Mouse (Mus musculus): ENCODE results near the gene Fmnl1. TPM values are rescaled to one million over a fixed set of nuclear protein-coding genes. Genes with fewer than 3 reads are reported as not detected.
A peak's percentile ranks its signal among the peaks of the same experiment; 100 is the strongest.

The Fmnl1 gene
- polyA plus RNA-seq, 1 experiment: 3.7 TPM

- no peaks in the 10 kb centered on the region for H3K79me3 ChIP-seq (ENCODE audit: low read depth)
- H3K4me3 ChIP-seq (ENCODE audit: insufficient read depth, poor library complexity, severe bottlenecking): no peak overlapping the region
- no peak overlapping the region for H3ac ChIP-seq (ENCODE audit: control insufficient read depth, insufficient read length, low read depth)
- TF ChIP-seq MAX (IDR thresholded peaks at IDR 0.05) (no peak), MYOD1 (IDR thresholded peaks at IDR 0.05; ENCODE audit: control insufficient read depth, insufficient read length, low read depth) (no peak), USF1 (IDR thresholded peaks at IDR 0.05; ENCODE audit: low read depth) (no peak), CEBPB (IDR thresholded peaks at IDR 0.05; ENCODE audit: low read depth) (no peak), CTCF (IDR thresholded peaks at IDR 0.05; ENCODE audit: control insufficient read depth, insufficient read depth, insufficient read length) (no peak), MYOG (IDR thresholded peaks at IDR 0.05; ENCODE audit: control insufficient read depth, extremely low read depth, insufficient read length) (no peak), FOSL1 (IDR thresholded peaks at IDR 0.05; ENCODE audit: insufficient read depth, low read length, poor library complexity, severe bottlenecking) (no peak)
- no peaks in the 10 kb centered on the region for H3K79me2 ChIP-seq (ENCODE audit: control insufficient read depth, insufficient read depth)
- H3K36me3 ChIP-seq (ENCODE audit: control insufficient read depth, insufficient read depth): no peaks in the 10 kb centered on the region
- no peaks in the 10 kb centered on the region for H3K27me3 ChIP-seq (ENCODE audit: control insufficient read depth, insufficient read depth, insufficient read length)
These were observed 29.0 kb upstream of the Fmnl1 start for GRCm38 (mm10) chr11:103141944-103142255.

- peak overlapping the region; percentile 31 for H3ac ChIP-seq (ENCODE audit: control insufficient read depth, insufficient read length, low read depth)
- H3K4me3 ChIP-seq (ENCODE audit: insufficient read depth, poor library complexity, severe bottlenecking): peak overlapping the region; percentile 18
- no peak for TF ChIP-seq MAX (IDR thresholded peaks at IDR 0.05)
- H3K79me2 ChIP-seq (ENCODE audit: control insufficient read depth, insufficient read depth): no peaks in the 10 kb centered on the region
- no peaks in the 10 kb centered on the region for H3K27me3 ChIP-seq (ENCODE audit: control insufficient read depth, insufficient read depth, insufficient read length)
- H3K36me3 ChIP-seq (ENCODE audit: control insufficient read depth, insufficient read depth): no peaks in the 10 kb centered on the region
- no peaks in the 10 kb centered on the region for H3K79me3 ChIP-seq (ENCODE audit: low read depth)
These were observed 28.3 kb upstream of the Fmnl1 start for GRCm38 (mm10) chr11:103142441-103143182.

GRCm38 (mm10) chr11:103144309-103145285 lies 26.3 kb upstream of the Fmnl1 start:
- Histone ChIP-seq H3K27me3 (ENCODE audit: control insufficient read depth, insufficient read depth, insufficient read length) (no peaks in the 10 kb centered on the region), H3K79me2 (ENCODE audit: control insufficient read depth, insufficient read depth) (no peaks in the 10 kb centered on the region), H3K4me3 (ENCODE audit: insufficient read depth, poor library complexity, severe bottlenecking) (no peak overlapping the region), H3K79me3 (ENCODE audit: low read depth) (no peaks in the 10 kb centered on the region), H3K36me3 (ENCODE audit: control insufficient read depth, insufficient read depth) (no peaks in the 10 kb centered on the region), H3ac (ENCODE audit: control insufficient read depth, insufficient read length, low read depth) (no peak overlapping the region)
- TF ChIP-seq MYOG (IDR thresholded peaks at IDR 0.05; ENCODE audit: control insufficient read depth, extremely low read depth, insufficient read length) (no peak), USF1 (IDR thresholded peaks at IDR 0.05; ENCODE audit: low read depth) (no peak), CEBPB (IDR thresholded peaks at IDR 0.05; ENCODE audit: low read depth) (peak; percentile 60), MAX (IDR thresholded peaks at IDR 0.05) (no peak), CTCF (IDR thresholded peaks at IDR 0.05; ENCODE audit: control insufficient read depth, insufficient read depth, insufficient read length) (no peak), MYOD1 (IDR thresholded peaks at IDR 0.05; ENCODE audit: control insufficient read depth, insufficient read length, low read depth) (peak; percentile 77), FOSL1 (IDR thresholded peaks at IDR 0.05; ENCODE audit: insufficient read depth, low read length, poor library complexity, severe bottlenecking) (no peak)

GRCm38 (mm10) chr11:103146386-103146785 lies 24.5 kb upstream of the Fmnl1 start:
- Histone ChIP-seq H3K79me3 (ENCODE audit: low read depth) (no peaks in the 10 kb centered on the region), H3K4me3 (ENCODE audit: insufficient read depth, poor library complexity, severe bottlenecking) (no peak overlapping the region), H3K27me3 (ENCODE audit: control insufficient read depth, insufficient read depth, insufficient read length) (no peaks in the 10 kb centered on the region), H3K36me3 (ENCODE audit: control insufficient read depth, insufficient read depth) (no peaks in the 10 kb centered on the region), H3K79me2 (ENCODE audit: control insufficient read depth, insufficient read depth) (no peaks in the 10 kb centered on the region), H3ac (ENCODE audit: control insufficient read depth, insufficient read length, low read depth) (no peak overlapping the region)
- TF ChIP-seq FOSL1 (IDR thresholded peaks at IDR 0.05; ENCODE audit: insufficient read depth, low read length, poor library complexity, severe bottlenecking): no peak

- no peaks in the 10 kb centered on the region for H3K27me3 ChIP-seq (ENCODE audit: control insufficient read depth, insufficient read depth, insufficient read length)
- H3K79me3 ChIP-seq (ENCODE audit: low read depth): no peaks in the 10 kb centered on the region
- H3K36me3 ChIP-seq (ENCODE audit: control insufficient read depth, insufficient read depth): no peaks in the 10 kb centered on the region
- no peak overlapping the region for H3K4me3 ChIP-seq (ENCODE audit: insufficient read depth, poor library complexity, severe bottlenecking)
- H3K79me2 ChIP-seq (ENCODE audit: control insufficient read depth, insufficient read depth): no peaks in the 10 kb centered on the region
- no peak overlapping the region for H3ac ChIP-seq (ENCODE audit: control insufficient read depth, insufficient read length, low read depth)
- TF ChIP-seq MYOG (IDR thresholded peaks at IDR 0.05; ENCODE audit: control insufficient read depth, extremely low read depth, insufficient read length) (no peak), CEBPB (IDR thresholded peaks at IDR 0.05; ENCODE audit: low read depth) (no peak), CTCF (IDR thresholded peaks at IDR 0.05; ENCODE audit: control insufficient read depth, insufficient read depth, insufficient read length) (no peak), USF1 (IDR thresholded peaks at IDR 0.05; ENCODE audit: low read depth) (no peak), MYOD1 (IDR thresholded peaks at IDR 0.05; ENCODE audit: control insufficient read depth, insufficient read length, low read depth) (no peak), FOSL1 (IDR thresholded peaks at IDR 0.05; ENCODE audit: insufficient read depth, low read length, poor library complexity, severe bottlenecking) (no peak), MAX (IDR thresholded peaks at IDR 0.05) (no peak)
These were observed 23.1 kb upstream of the Fmnl1 start for GRCm38 (mm10) chr11:103147766-103148165.

GRCm38 (mm10) chr11:103149771-103150170 lies 21.1 kb upstream of the Fmnl1 start:
- Histone ChIP-seq H3K27me3 (ENCODE audit: control insufficient read depth, insufficient read depth, insufficient read length) (no peaks in the 10 kb centered on the region), H3K79me2 (ENCODE audit: control insufficient read depth, insufficient read depth) (no peaks in the 10 kb centered on the region), H3K36me3 (ENCODE audit: control insufficient read depth, insufficient read depth) (no peaks in the 10 kb centered on the region), H3K79me3 (ENCODE audit: low read depth) (no peaks in the 10 kb centered on the region), H3ac (ENCODE audit: control insufficient read depth, insufficient read length, low read depth) (no peak overlapping the region), H3K4me3 (ENCODE audit: insufficient read depth, poor library complexity, severe bottlenecking) (no peak overlapping the region)
- TF ChIP-seq FOSL1 (IDR thresholded peaks at IDR 0.05; ENCODE audit: insufficient read depth, low read length, poor library complexity, severe bottlenecking) (no peak), MAX (IDR thresholded peaks at IDR 0.05) (no peak), CTCF (IDR thresholded peaks at IDR 0.05; ENCODE audit: control insufficient read depth, insufficient read depth, insufficient read length) (no peak), MYOG (IDR thresholded peaks at IDR 0.05; ENCODE audit: control insufficient read depth, extremely low read depth, insufficient read length) (no peak)

Measured in C2C12 (cell line).